Mouse (Mus musculus) limb, embryonic 15.5 days (tissue): Measurements from ENCODE around the gene Wfdc15b. TPM values are rescaled to one million over a fixed set of nuclear protein-coding genes. Genes with fewer than 3 reads are reported as not detected.

Source experiments
- ATAC-seq: fragments of 200-750 bp; cut with Nextera tagmentation; 2 replicates; pipeline ENCODE4 v1.8.0; 2017; ENCODE audit warnings: low read depth, moderate TSS enrichment; ENCODE audit not compliant: insufficient number of reproducible peaks, low FRiP score, low TSS enrichment
- H3K27ac ChIP-seq: fragments of 300-500 bp; sonication (generic); 2 replicates; pipeline ENCODE4 v1.5.1; 2015; ENCODE audit warnings: moderate library complexity, mild to moderate bottlenecking, inconsistent platforms
- H3K27me3 ChIP-seq: fragments of 300-500 bp; sonication (generic); 2 replicates; pipeline ENCODE4 v1.6.1; 2015; ENCODE audit warnings: inconsistent platforms
- H3K36me3 ChIP-seq: fragments of 300-500 bp; sonication (generic); 2 replicates; pipeline ENCODE4 v1.6.1; 2015; ENCODE audit warnings: inconsistent platforms
- H3K4me1 ChIP-seq: fragments of 300-500 bp; sonication (generic); 2 replicates; pipeline ENCODE4 v1.6.1; 2015; ENCODE audit warnings: inconsistent platforms
- H3K4me2 ChIP-seq: fragments of 300-500 bp; sonication (generic); 2 replicates; pipeline ENCODE4 v1.6.1; 2015; ENCODE audit warnings: mild to moderate bottlenecking, inconsistent platforms
- H3K4me3 ChIP-seq: fragments of 300-500 bp; sonication (generic); 2 replicates; pipeline ENCODE4 v1.5.1; 2015; ENCODE audit warnings: mild to moderate bottlenecking, inconsistent platforms
- H3K9ac ChIP-seq: fragments of 300-500 bp; sonication (generic); 2 replicates; pipeline ENCODE4 v1.6.1; 2015; ENCODE audit warnings: inconsistent platforms
- H3K9me3 ChIP-seq: fragments of 300-500 bp; sonication (generic); 2 replicates; pipeline ENCODE4 v1.6.1; 2016; ENCODE audit warnings: inconsistent platforms
- WGBS: fragments of 180-500 bp; shearing (Covaris S2); methylation state at CpG from one replicate; pipeline ENCODE4 v1.1.7; 2015; 5-methylcytosine and 5-hydroxymethylcytosine counted together
- polyA plus RNA-seq: library from polyadenylated mRNA; unstranded; fragments of >200 nt; fragmentation: Nextera tagmentation; extraction: Ambion mirVana; gene quantifications from 2 replicates; pipeline ENCODE4 v1.2.1, GENCODE M21; 2015

Gene Wfdc15b
- polyA plus RNA-seq, 1 experiment from 2014 or later: not detected

DNA sequence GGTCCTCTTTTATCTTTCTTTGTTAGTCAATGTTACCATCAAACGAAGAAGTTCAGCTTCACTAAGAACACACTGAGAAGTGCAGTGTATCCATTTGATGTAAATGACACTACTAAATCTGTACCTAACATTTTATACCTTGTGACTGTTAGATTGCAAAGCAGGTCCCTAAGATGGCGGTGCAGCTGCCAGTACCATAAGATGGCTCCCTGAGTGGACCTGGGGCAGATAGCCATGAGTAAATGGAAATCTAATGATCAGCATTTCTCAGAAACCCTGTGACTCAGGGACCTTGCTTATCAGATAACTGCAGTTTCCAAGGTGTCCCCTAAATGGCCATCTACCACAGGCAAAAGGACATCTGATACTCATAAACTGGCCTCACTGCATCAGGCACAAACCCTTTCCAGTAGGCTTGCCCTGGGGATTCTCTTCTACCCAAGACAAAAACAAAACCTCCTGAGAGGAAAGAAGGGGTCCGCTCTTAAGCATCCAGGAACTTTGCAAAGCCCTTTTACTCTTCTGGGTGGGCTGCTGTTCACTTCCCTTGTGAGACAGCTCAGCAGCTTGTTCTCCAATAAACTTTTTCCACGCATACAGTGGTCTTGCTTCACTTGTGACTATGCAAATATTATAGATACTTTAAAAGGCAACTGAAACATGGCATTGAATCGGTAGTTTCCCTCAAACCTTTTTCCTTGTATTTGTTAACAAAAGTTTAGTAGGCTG lies 25.3 kb downstream of the Wfdc15b start:
- no peaks in the 10 kb centered on the region for H3K4me1 ChIP-seq
- H3K36me3 ChIP-seq: no peaks in the 10 kb centered on the region
- H3K4me3 ChIP-seq: no peak overlapping the region
- H3K27ac ChIP-seq: no peak overlapping the region
- H3K9ac ChIP-seq: no peak overlapping the region
- no peaks in the 10 kb centered on the region for H3K9me3 ChIP-seq
- H3K27me3 ChIP-seq: no peaks in the 10 kb centered on the region
- no peak for ATAC-seq
- H3K4me2 ChIP-seq: no peak overlapping the region
- WGBS: 71% methylated on average over 5 of the region's 5 CpGs

GRCm38 (mm10) chr2:164194959-164195630 lies 26.4 kb downstream of the Wfdc15b start:
- 68% methylated on average over 5 of the region's 5 CpGs for WGBS
- ATAC-seq: no peak

DNA sequence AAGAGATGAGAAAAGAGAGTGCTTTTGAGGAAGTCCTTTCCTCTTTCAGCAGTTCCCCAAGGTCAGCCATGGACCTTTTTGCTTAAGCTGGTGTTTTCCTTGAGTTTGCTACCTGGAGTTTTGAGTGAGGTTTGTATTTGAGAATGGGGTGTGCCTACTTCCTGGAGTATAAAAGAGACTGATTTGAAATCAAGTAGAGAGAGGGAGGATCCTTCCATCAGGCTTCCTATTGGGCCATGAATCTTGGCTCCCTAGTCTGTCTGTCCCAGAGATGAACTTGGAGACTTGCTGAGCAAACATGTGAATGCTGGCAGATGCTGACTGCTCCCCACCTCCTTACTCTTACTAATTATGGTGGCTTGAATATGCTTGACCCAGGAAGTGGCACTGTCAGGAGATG lies 29.2 kb downstream of the Wfdc15b start:
- no peaks in the 10 kb centered on the region for H3K9me3 ChIP-seq
- H3K4me1 ChIP-seq: no peaks in the 10 kb centered on the region
- H3K27ac ChIP-seq: no peak overlapping the region
- ATAC-seq: no peak
- H3K9ac ChIP-seq: no peak overlapping the region
- H3K4me3 ChIP-seq: no peak overlapping the region
- no peaks in the 10 kb centered on the region for H3K36me3 ChIP-seq
- H3K27me3 ChIP-seq: no peaks in the 10 kb centered on the region
- H3K4me2 ChIP-seq: no peak overlapping the region

More at GRCm38 (mm10) chr2:164194959-164195630, 26.4 kb downstream of the Wfdc15b start:
- Histone ChIP-seq H3K9ac (no peak overlapping the region), H3K4me2 (no peak overlapping the region), H3K36me3 (no peaks in the 10 kb centered on the region), H3K9me3 (no peaks in the 10 kb centered on the region), H3K27ac (no peak overlapping the region), H3K4me1 (no peaks in the 10 kb centered on the region), H3K4me3 (no peak overlapping the region), H3K27me3 (no peaks in the 10 kb centered on the region)

DNA sequence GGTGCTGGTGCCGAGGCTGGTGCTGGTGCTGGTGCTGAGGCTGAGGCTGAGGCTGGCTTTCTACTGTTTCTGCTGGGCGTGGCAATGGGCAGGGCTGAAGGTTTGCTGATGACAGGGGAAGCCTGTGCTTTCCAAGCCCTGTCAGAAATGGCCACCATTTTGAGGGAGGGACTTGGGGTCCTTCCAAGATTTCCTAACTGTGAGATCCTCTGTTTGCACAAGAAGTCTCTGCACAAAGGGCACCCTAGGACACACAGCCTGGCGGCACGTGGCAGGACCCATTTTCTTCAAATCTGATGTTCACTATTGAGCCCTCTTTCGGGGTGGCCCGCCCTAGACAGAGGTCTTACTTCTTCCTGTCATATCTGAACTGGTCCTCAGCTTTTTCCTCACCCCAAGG lies 30.9 kb downstream of the Wfdc15b start, which contains the start of gene Wfdc12:
Gene Wfdc12, minus strand, starts transcription at position 33 of the 400 bp plus-strand sequence.
- 87% methylated on average over 6 of the region's 6 CpGs for WGBS
- no peak for ATAC-seq
- H3K4me2 ChIP-seq: no peak within 1 kb of the TSS

GRCm38 (mm10) chr2:164188722-164189121 lies 32.7 kb downstream of the Wfdc15b start:
- peaks cover 7% of the 10 kb centered on the region for H3K4me1 ChIP-seq
- ATAC-seq: no peak
- no peaks in the 10 kb centered on the region for H3K9me3 ChIP-seq
- H3K27me3 ChIP-seq: no peaks in the 10 kb centered on the region
- 30% methylated on average over 5 of the region's 5 CpGs for WGBS
- no peak overlapping the region for H3K9ac ChIP-seq
- H3K4me2 ChIP-seq: no peak overlapping the region
- no peak overlapping the region for H3K27ac ChIP-seq
- no peaks in the 10 kb centered on the region for H3K36me3 ChIP-seq
- no peak overlapping the region for H3K4me3 ChIP-seq

More for the DNA sequence above, 30.9 kb downstream of the Wfdc15b start, which contains the start of gene Wfdc12:
- H3K27me3 ChIP-seq: no peaks in the 10 kb centered on the region
- H3K27ac ChIP-seq: no peak within 1 kb of the TSS
- no peak within 1 kb of the TSS for H3K4me3 ChIP-seq
- H3K9ac ChIP-seq: no peak within 1 kb of the TSS
- no peaks in the 10 kb centered on the region for H3K36me3 ChIP-seq
- no peaks in the 10 kb centered on the region for H3K4me1 ChIP-seq
- no peaks in the 10 kb centered on the region for H3K9me3 ChIP-seq

DNA sequence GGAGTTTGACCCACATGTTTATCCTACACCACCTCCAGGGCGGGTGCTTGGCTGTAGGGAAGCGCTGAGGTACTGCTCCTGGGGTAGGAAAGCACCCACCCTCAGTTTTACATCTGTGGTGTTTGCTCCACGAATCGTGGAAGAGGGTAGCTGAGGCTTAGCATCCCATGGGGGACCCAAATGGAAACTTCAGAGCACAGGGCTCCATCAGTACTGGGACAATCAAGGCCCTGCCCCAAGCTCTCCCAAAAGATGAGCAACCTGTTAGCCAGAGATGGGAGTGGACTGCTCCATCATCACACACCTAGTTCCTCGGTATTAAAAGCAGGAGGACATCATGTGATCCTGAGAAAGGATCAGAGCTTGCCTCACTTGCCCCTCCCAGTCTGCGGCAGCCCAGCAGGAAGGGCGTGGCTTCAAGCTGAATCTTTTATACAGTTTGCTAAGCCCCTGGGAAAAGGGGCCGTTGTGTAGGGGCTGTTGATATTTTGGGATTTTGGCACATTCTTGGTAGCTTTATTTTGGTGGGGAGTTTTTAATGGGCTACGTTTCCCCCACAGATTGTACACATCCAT lies 37.2 kb downstream of the Wfdc15b start:
- Histone ChIP-seq H3K27me3 (no peaks in the 10 kb centered on the region), H3K36me3 (no peaks in the 10 kb centered on the region), H3K4me2 (no peak overlapping the region), H3K9ac (no peak overlapping the region), H3K9me3 (no peaks in the 10 kb centered on the region), H3K4me1 (peaks cover 12% of the 10 kb centered on the region), H3K4me3 (no peak overlapping the region), H3K27ac (peak overlapping the region; percentile 44)
- ATAC-seq: no peak; the same call in 1 of the 2 replicates
- WGBS: 35% methylated on average over 9 of the region's 9 CpGs

DNA sequence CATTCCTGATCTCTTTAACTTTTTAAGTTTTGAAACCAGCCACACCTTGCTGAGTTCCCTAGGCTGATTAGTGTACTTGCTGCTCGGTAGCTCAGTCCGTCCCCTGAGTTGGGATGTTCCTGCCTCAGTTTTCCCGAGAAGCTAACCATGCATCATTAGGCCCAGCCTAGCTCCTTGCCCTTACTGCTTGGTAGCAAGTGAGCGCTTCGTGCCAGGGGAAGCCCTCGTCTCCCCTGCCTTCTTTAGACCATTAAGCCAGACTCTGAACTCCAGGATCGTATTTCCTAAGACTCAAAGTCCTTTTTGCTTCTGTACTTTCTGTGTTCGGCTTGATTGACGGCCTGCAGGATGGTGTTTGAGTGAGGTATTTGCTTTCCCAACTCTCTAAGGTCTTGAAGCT lies 38.1 kb downstream of the Wfdc15b start:
- no peaks in the 10 kb centered on the region for H3K36me3 ChIP-seq
- no peak overlapping the region for H3K4me2 ChIP-seq
- H3K4me3 ChIP-seq: no peak overlapping the region
- H3K9ac ChIP-seq: no peak overlapping the region
- peaks cover 2% of the 10 kb centered on the region; the same call in 1 of the 2 replicates for H3K27me3 ChIP-seq
- WGBS: 55% methylated on average over 9 of the region's 9 CpGs
- no peaks in the 10 kb centered on the region for H3K9me3 ChIP-seq
- peaks cover 12% of the 10 kb centered on the region for H3K4me1 ChIP-seq
- H3K27ac ChIP-seq: peak overlapping the region; percentile 28; the same call in 1 of the 2 replicates
- no peak for ATAC-seq

DNA sequence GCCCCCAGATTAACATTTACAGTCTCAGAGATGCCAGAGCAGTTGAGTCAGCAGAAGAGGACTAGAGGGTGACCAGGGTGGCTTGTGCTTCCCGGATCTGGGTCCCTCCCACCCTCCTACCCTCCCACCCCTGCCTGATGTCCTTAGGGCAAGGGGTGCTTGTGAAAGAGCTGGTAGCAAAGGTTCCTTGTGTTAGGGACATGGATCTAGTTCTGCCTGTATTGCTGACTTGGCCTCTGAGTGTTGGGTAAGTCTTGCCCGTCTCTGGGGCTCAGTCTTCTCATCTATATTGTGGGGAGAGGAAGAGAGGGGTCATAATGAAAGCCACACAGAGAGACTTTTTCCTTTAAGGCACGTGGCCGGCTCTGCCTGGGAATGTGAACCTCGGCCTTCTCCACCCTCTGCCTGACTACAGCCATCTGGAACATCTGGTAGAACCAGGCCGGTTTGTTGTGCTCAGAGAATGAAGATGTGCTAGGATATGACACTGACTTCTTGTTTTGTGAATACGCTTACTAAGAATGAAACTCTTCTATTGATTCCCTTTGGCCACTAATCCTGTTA lies 38.7 kb downstream of the Wfdc15b start, which contains the start of gene Wfdc5:
Gene Wfdc5, minus strand, starts transcription at position 51 of the 564 bp plus-strand sequence.
- Histone ChIP-seq H3K27ac (peak within 1 kb of the TSS; percentile 28; the same call in 1 of the 2 replicates), H3K4me3 (no peak within 1 kb of the TSS), H3K4me1 (peaks cover 12% of the 10 kb centered on the region), H3K9ac (no peak within 1 kb of the TSS), H3K36me3 (no peaks in the 10 kb centered on the region), H3K27me3 (peaks cover 5% of the 10 kb centered on the region; the same call in 1 of the 2 replicates), H3K4me2 (no peak within 1 kb of the TSS), H3K9me3 (no peaks in the 10 kb centered on the region)
- 51% methylated on average over 7 of the region's 7 CpGs for WGBS
- no peak for ATAC-seq

GRCm38 (mm10) chr2:164180770-164181169 lies 40.7 kb downstream of the Wfdc15b start:
- H3K36me3 ChIP-seq: no peaks in the 10 kb centered on the region
- 79% methylated on average over 4 of the region's 4 CpGs for WGBS

DNA sequence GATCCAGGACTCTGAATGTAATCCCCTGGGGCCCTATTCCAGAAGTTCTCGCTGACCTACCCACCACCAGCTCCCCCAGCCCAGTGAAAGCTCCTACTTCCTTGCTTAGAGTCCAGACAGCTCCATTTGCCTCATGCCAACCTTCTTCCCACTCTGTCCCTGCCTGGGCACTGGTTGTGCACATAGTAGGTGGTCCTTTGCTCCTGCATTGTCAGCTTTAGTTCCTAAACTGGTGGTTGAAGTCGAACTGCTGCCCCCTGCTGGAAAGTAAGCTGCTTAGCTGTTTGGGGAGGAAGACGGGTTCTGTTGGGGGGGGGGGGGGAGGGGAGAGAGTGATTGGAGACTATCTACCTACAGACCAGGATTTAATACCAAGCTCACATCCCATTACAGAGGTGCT lies 41.3 kb downstream of the Wfdc15b start:
- whole genome bisulfite sequencing: 42% methylated on average over 3 of the region's 3 CpGs
- H3K27ac ChIP-seq: no peak overlapping the region
- H3K4me3 ChIP-seq: no peak overlapping the region

More at GRCm38 (mm10) chr2:164180770-164181169, 40.7 kb downstream of the Wfdc15b start:
- Histone ChIP-seq H3K4me2 (no peak overlapping the region), H3K9ac (no peak overlapping the region), H3K27ac (no peak overlapping the region), H3K27me3 (peaks cover 5% of the 10 kb centered on the region; the same call in 1 of the 2 replicates), H3K4me1 (peaks cover 12% of the 10 kb centered on the region), H3K4me3 (no peak overlapping the region), H3K9me3 (no peaks in the 10 kb centered on the region)
- no peak for ATAC-seq

DNA sequence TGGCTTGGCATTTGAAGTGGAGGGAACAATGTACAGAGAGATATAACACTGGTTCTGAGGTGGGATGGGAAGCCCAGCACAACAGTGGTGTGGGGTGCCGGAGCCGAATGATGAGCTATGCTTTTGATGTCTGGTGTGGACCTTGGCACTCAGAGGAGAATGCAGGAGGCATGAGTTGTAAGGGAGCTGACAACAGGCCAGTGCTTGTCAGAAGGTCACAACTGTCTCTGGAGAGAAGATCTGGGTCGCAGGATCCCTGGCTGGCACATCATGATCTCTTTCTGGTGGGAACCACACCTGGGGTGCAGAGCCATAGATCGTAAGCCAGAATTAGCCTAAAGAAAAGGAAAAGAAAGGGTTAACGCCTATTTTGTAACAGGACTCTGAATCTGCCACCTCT lies 43.6 kb downstream of the Wfdc15b start:
- Histone ChIP-seq H3K9ac (no peak overlapping the region), H3K27ac (no peak overlapping the region), H3K4me2 (no peak overlapping the region), H3K4me3 (no peak overlapping the region), H3K4me1 (peaks cover 3% of the 10 kb centered on the region; the same call in 1 of the 2 replicates), H3K36me3 (no peaks in the 10 kb centered on the region), H3K9me3 (no peaks in the 10 kb centered on the region), H3K27me3 (peaks cover 8% of the 10 kb centered on the region; the same call in 1 of the 2 replicates)
- no peak for ATAC-seq
- 60% methylated on average over 5 of the region's 5 CpGs for WGBS

More for the DNA sequence above, 41.3 kb downstream of the Wfdc15b start:
- ATAC-seq: no peak
- H3K4me2 ChIP-seq: no peak overlapping the region
- peaks cover 12% of the 10 kb centered on the region for H3K4me1 ChIP-seq
- peaks cover 5% of the 10 kb centered on the region; the same call in 1 of the 2 replicates for H3K27me3 ChIP-seq
- H3K9ac ChIP-seq: no peak overlapping the region
- no peaks in the 10 kb centered on the region for H3K9me3 ChIP-seq
- no peaks in the 10 kb centered on the region for H3K36me3 ChIP-seq
